Mouse (Mus musculus) liver, embryonic 14.5 days (tissue): ENCODE data around the gene Commd8. TPM values are rescaled to one million over a fixed set of nuclear protein-coding genes. Genes with fewer than 3 reads are reported as not detected.

Experiments used
- ATAC-seq: fragments of 200-750 bp; cut with Nextera tagmentation; 2 replicates; pipeline ENCODE4 v1.8.0; 2017; ENCODE audit warnings: moderate number of reproducible peaks, mild to moderate bottlenecking, moderate library complexity; ENCODE audit not compliant: insufficient read depth
- DNase-seq, 3 experiments: peaks; one replicate each; pipeline ENCODE4 v3.0.0-alpha.2; 2012 to 2013; ENCODE audit warnings: low read depth in 3 of 3, low spot score in 3 of 3
- H3K27ac ChIP-seq: fragments of 300-500 bp; sonication (generic); 2 replicates; pipeline ENCODE4 v1.5.1; 2014; ENCODE audit warnings: moderate library complexity, mild to moderate bottlenecking, control low read depth, inconsistent platforms
- H3K27me3 ChIP-seq: fragments of 300-500 bp; sonication (generic); 2 replicates; pipeline ENCODE4 v1.6.1; 2014; ENCODE audit warnings: mild to moderate bottlenecking, low read length, moderate library complexity; ENCODE audit not compliant: control insufficient read depth, insufficient read depth
- H3K36me3 ChIP-seq: fragments of 300-500 bp; sonication (generic); replicated peaks from 2 replicates; pipeline ENCODE4 v1.6.1; 2014; ENCODE audit warnings: low read depth; ENCODE audit not compliant: control insufficient read depth, insufficient read depth
- H3K4me1 ChIP-seq, 2 experiments: fragments of 200-500 bp in 1 of 2; fragments of 300-500 bp in 1 of 2; sonication (generic) in 1 of 2; replicated peaks; 2 replicates each; pipeline ENCODE4 v1.6.1; 2012 to 2014; ENCODE audit warnings: antibody characterized with exemption in 1 of 2, inconsistent platforms in 1 of 2, low read length in 1 of 2; ENCODE audit not compliant: control insufficient read depth in 2 of 2, insufficient read depth in 2 of 2
- H3K4me2 ChIP-seq: fragments of 300-500 bp; sonication (generic); 2 replicates; pipeline ENCODE4 v1.6.1; 2014; ENCODE audit warnings: low read depth, mild to moderate bottlenecking, control low read depth, moderate library complexity
- H3K4me3 ChIP-seq, 2 experiments: fragments of 200-500 bp in 1 of 2; fragments of 300-500 bp in 1 of 2; sonication (generic) in 1 of 2; 2 replicates each; pipeline ENCODE4 v1.5.1; 2012 to 2014; ENCODE audit warnings: low read depth in 2 of 2, low read length in 2 of 2, mild to moderate bottlenecking in 2 of 2, control low read depth in 1 of 2, inconsistent platforms in 1 of 2, moderate library complexity in 1 of 2; ENCODE audit not compliant: insufficient read depth in 1 of 2
- H3K9ac ChIP-seq: fragments of 300-500 bp; sonication (generic); replicated peaks from 2 replicates; pipeline ENCODE4 v1.6.1; 2014; ENCODE audit warnings: mild to moderate bottlenecking, control low read depth, moderate library complexity
- H3K9me3 ChIP-seq: fragments of 300-500 bp; sonication (generic); 2 replicates; pipeline ENCODE4 v1.6.1; 2016; ENCODE audit warnings: low read length, mixed read lengths; ENCODE audit not compliant: control insufficient read depth
- CTCF ChIP-seq: IDR thresholded peaks from 2 replicates; pipeline ENCODE4 v1.5.1; 2016; ENCODE audit warnings: antibody characterized with exemption, low read depth, control low read depth
- EP300 ChIP-seq: IDR thresholded peaks from 2 replicates; pipeline ENCODE4 v1.6.1; 2016; ENCODE audit warnings: antibody characterized with exemption, low read depth
- WGBS: fragments of 180-500 bp; shearing (Covaris S2); extraction: QIAGEN DNeasy Blood & Tissue Kit; methylation state at CpG from one replicate; pipeline ENCODE4 v1.1.7; 2014; ENCODE audit not compliant: insufficient replicate concordance; 5-methylcytosine and 5-hydroxymethylcytosine counted together
- polyA plus RNA-seq, 2 experiments: library from polyadenylated mRNA; depleted of rRNA in 1 of 2; stranded (reverse) in 1 of 2; unstranded in 1 of 2; fragments of >200 nt; fragmentation: Nextera tagmentation in 1 of 2; extraction: Ambion mirVana in 1 of 2; gene quantifications; 2 replicates each; pipeline versions ENCODE4 v1.2.1 to v1.2.3; 2012 to 2014

Gene Commd8
- polyA plus RNA-seq, 2 experiments = 20.5 to 70.3 TPM

DNA sequence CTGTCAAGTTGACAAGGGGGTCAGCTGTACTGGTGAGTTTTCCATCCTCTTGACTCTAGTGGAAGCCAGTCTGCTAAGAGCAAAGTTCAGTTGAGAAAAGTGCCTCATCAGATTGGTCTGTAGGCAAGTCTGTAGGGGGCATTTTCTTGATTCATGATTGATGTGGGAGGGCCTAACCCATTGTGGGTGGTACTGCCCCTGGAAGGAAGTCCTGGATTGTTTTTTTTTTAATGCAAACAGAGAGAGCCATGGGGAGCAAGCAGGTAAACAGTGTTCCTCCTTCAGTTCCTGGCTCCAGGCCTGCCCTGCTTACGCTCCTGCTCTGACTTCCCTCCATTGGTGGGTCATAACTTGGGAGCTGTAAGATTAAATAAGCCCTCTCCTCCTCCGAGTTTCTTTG, 34.1 kb downstream of the Commd8 start:
- DNase-seq = no peak
- no peaks in the 10 kb centered on the region for H3K27me3 ChIP-seq
- TF ChIP-seq EP300 = no peak
- no peak overlapping the region for H3K4me2 ChIP-seq
- peaks cover 0 to 2% of the 10 kb centered on the region in 2 experiments; a peak in 1 of 4 replicates for H3K4me1 ChIP-seq
- WGBS = 49% methylated on average over 2 of the region's 2 CpGs
- H3K9me3 ChIP-seq = no peaks in the 10 kb centered on the region
- no peak for ATAC-seq
- no peak overlapping the region for H3K9ac ChIP-seq
- H3K4me3 ChIP-seq = no peak overlapping the region
- no peak overlapping the region for H3K27ac ChIP-seq
- no peaks in the 10 kb centered on the region for H3K36me3 ChIP-seq

DNA sequence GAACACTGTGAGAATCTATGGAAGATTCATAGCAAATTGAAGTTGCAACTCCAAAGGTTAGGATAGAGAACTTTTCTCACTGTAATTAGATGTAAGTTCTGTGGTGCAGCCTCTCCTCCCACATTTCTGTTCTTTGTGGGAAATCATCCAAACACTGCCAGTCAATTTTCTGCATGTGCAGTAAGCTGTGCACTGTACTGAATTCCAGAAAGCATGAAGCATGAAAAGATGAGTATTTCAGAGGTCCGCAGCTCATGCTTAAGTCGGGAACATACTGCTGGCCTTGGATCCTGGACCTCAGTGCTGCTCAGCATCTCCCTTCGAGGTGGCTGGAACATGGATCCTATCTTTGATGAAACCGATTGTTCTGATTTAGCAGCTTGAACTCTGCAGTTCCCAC, 41.3 kb downstream of the Commd8 start:
- H3K36me3 ChIP-seq = no peaks in the 10 kb centered on the region
- no peak overlapping the region for H3K4me2 ChIP-seq
- no peaks in the 10 kb centered on the region for H3K4me1 ChIP-seq
- no peak overlapping the region for H3K27ac ChIP-seq
- H3K27me3 ChIP-seq = no peaks in the 10 kb centered on the region
- H3K9ac ChIP-seq = no peak overlapping the region
- ATAC-seq = no peak
- TF ChIP-seq CTCF (no peak), EP300 (no peak)
- no peaks in the 10 kb centered on the region for H3K9me3 ChIP-seq
- WGBS = 65% methylated on average over 4 of the region's 4 CpGs
- DNase-seq = no peak
- H3K4me3 ChIP-seq = no peak overlapping the region

DNA sequence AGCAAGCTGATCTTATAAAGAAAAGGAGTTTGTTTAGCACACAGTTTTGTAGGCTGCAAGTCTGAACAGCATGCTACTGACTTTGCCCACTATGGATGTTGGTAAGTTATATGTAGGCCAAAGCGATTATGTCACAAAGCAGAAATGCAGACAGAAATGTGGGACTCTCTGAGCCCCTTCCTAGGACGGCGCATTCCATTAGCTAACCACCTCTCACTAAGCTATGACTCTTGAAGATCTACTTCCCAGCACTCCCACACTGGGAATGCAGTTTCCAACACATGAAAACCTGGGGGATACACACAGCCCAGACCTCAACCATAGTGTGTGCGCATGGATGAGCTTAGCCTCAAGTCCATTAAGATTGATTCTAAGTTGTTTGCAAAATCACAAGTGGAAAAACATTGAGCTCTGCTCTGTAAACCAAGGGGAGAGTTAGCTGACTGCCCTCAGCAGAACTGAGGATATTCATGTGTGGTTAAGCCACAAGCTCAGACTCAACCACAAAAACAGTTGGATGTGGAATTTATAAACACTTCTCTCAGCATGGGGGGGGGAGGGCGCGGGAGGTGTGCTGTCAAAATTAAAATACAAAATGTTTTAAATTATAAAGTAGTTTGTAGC, 45.5 kb downstream of the Commd8 start:
- Histone ChIP-seq H3K4me2 (no peak overlapping the region), H3K27me3 (no peaks in the 10 kb centered on the region), H3K4me3 (no peak overlapping the region), H3K9me3 (no peaks in the 10 kb centered on the region), H3K27ac (no peak overlapping the region), H3K4me1 (no peaks in the 10 kb centered on the region), H3K9ac (no peak overlapping the region), H3K36me3 (no peaks in the 10 kb centered on the region)
- ATAC-seq (no peak), DNase-seq (no peak)
- 40% methylated on average over 6 of the region's 6 CpGs for WGBS
- no peak for TF ChIP-seq EP300
- no peak for TF ChIP-seq CTCF
